Mouse (Mus musculus): ENCODE data around the gene Aldh16a1. TPM values are rescaled to one million over a fixed set of nuclear protein-coding genes. Genes with fewer than 3 reads are reported as not detected.
A peak's percentile ranks its signal among the peaks of the same experiment; 100 is the strongest.
"Not testable (repeated sequence)": the region's sequence is repeated elsewhere in the genome, so short reads cannot be mapped to it uniquely, and the experiment has no call there.

Aldh16a1 gene
- total RNA-seq, 2 experiments from 2014 or later, result 20.6 to 22.8 TPM

GRCm38 (mm10) chr7:45161612-45162473, 7.5 kb upstream of the Aldh16a1 start:
- intact Hi-C loops (cut with DNase I), result loop anchor here (1.0 to 2.0 kb wide), 2 partner anchors 36 to 137 kb away; no protein-coding TSS in a partner anchor
- DNase-seq, result peak; percentile 91 to 92

- DNase-seq, result no peak
- intact Hi-C loops (cut with DNase I), result no loop called here
Observed at GRCm38 (mm10) chr7:45160866-45161265, 6.5 kb upstream of the Aldh16a1 start.

- intact Hi-C loops (cut with DNase I), result no loop called here
- no peak for DNase-seq
Observed at GRCm38 (mm10) chr7:45160316-45160800, 6.0 kb upstream of the Aldh16a1 start.

GRCm38 (mm10) chr7:45158991-45159390, 4.6 kb upstream of the Aldh16a1 start:
- DNase-seq, result no peak

GRCm38 (mm10) chr7:45157459-45157858, 3.1 kb upstream of the Aldh16a1 start:
- intact Hi-C loops (cut with DNase I), result no loop called here
- no peak for DNase-seq

More at GRCm38 (mm10) chr7:45158991-45159390, 4.6 kb upstream of the Aldh16a1 start:
- intact Hi-C loops (cut with DNase I), result no loop called here

GRCm38 (mm10) chr7:45156206-45156605, 1.8 kb upstream of the Aldh16a1 start:
- DNase-seq, result no peak
- intact Hi-C loops (cut with DNase I), result no loop called here

- no peak for DNase-seq
- intact Hi-C loops (cut with DNase I), result no loop called here
Observed at GRCm38 (mm10) chr7:45155590-45155989, 1.2 kb upstream of the Aldh16a1 start.

GRCm38 (mm10) chr7:45154993-45155514, 670 bp upstream of the Aldh16a1 start:
- intact Hi-C loops (cut with DNase I), result loop anchor here (1.0 kb wide), 1 partner anchor 27 kb away; the partner anchor contains the start of gene Rpl13a

GRCm38 (mm10) chr7:45153586-45153985, 798 bp downstream of the Aldh16a1 start:
- DNase-seq, result no peak
- intact Hi-C loops (cut with DNase I), result no loop called here

More at GRCm38 (mm10) chr7:45154993-45155514, 670 bp upstream of the Aldh16a1 start:
- DNase-seq, result peak; percentile 52 to 56

GRCm38 (mm10) chr7:45153052-45153451, 1.3 kb downstream of the Aldh16a1 start:
- intact Hi-C loops (cut with DNase I); DNase-seq: not testable (repeated sequence)

- intact Hi-C loops (cut with DNase I), result no loop called here
- DNase-seq, result peak in 1 of 2 experiments; percentile 55
Observed at GRCm38 (mm10) chr7:45151303-45151702, 3.1 kb downstream of the Aldh16a1 start.

GRCm38 (mm10) chr7:45150321-45150720, 4.1 kb downstream of the Aldh16a1 start:
- intact Hi-C loops (cut with DNase I), result no loop called here
- no peak for DNase-seq

- intact Hi-C loops (cut with DNase I), result no loop called here
- peak; percentile 54 to 55 for DNase-seq
Observed at GRCm38 (mm10) chr7:45149545-45149944, 4.8 kb downstream of the Aldh16a1 start.

GRCm38 (mm10) chr7:45148534-45149098, 5.8 kb downstream of the Aldh16a1 start:
- intact Hi-C loops (cut with DNase I), result no loop called here
- no peak for DNase-seq

GRCm38 (mm10) chr7:45147899-45148298, 6.5 kb downstream of the Aldh16a1 start:
- no peak for DNase-seq
- intact Hi-C loops (cut with DNase I), result no loop called here

- no peak for DNase-seq
- intact Hi-C loops (cut with DNase I), result no loop called here
Observed at GRCm38 (mm10) chr7:45147267-45147666, 7.1 kb downstream of the Aldh16a1 start.

- DNase-seq, result no peak
- intact Hi-C loops (cut with DNase I), result no loop called here
Observed at GRCm38 (mm10) chr7:45145460-45145859, 8.9 kb downstream of the Aldh16a1 start.

GRCm38 (mm10) chr7:45144368-45145174, 9.8 kb downstream of the Aldh16a1 start:
- intact Hi-C loops (cut with DNase I), result no loop called here
- DNase-seq, result no peak

- intact Hi-C loops (cut with DNase I), result no loop called here
- DNase-seq, result no peak
Observed at GRCm38 (mm10) chr7:45141914-45142313, 12.5 kb downstream of the Aldh16a1 start.

GRCm38 (mm10) chr7:45141319-45141718, 13.1 kb downstream of the Aldh16a1 start:
- intact Hi-C loops (cut with DNase I), result no loop called here
- no peak for DNase-seq
